Mouse (Mus musculus) gastrocnemius, postnatal 36 days (tissue): ENCODE results near the gene Six1. TPM values are rescaled to one million over a fixed set of nuclear protein-coding genes. Genes with fewer than 3 reads are reported as not detected.
A peak's percentile ranks its signal among the peaks of the same experiment; 100 is the strongest.
"Not testable (repeated sequence)": the region's sequence is repeated elsewhere in the genome, so short reads cannot be mapped to it uniquely, and the experiment has no call there.

Experiments
- DNase-seq, 2 experiments: peaks; one replicate each; pipeline ENCODE4 v3.0.0; 2022
- intact Hi-C: fragments of 180-260 bp; cut with DNase I; formaldehyde crosslinking; loops from one replicate; pipeline ENCODE4 v1.15.1; 2025
- total RNA-seq, 2 experiments: library from RNA; stranded (reverse); gene quantifications; 2 replicates each; pipeline ENCODE4 v1.2.3; 2021

Gene Six1
- total RNA-seq, 2 experiments from 2014 or later = 52.0 to 59.0 TPM

GRCm38 (mm10) chr12:73038992-73039938, 14.4 kb downstream of the Six1 start:
- intact Hi-C loops = no loop called here
- peak; percentile 43 to 51 for DNase-seq

GRCm38 (mm10) chr12:73038441-73038991, 15.2 kb downstream of the Six1 start:
- no peak for DNase-seq
- intact Hi-C loops = no loop called here

- intact Hi-C loops = no loop called here
- DNase-seq = no peak
These were observed 16.1 kb downstream of the Six1 start for GRCm38 (mm10) chr12:73037385-73038160.

GRCm38 (mm10) chr12:73034901-73035895, 18.5 kb downstream of the Six1 start:
- DNase-seq = peak; percentile 41 to 64
- intact Hi-C loops = no loop called here

- no peak for DNase-seq
- intact Hi-C loops = no loop called here
These were observed 21.0 kb downstream of the Six1 start for GRCm38 (mm10) chr12:73032665-73033064.

GRCm38 (mm10) chr12:73031315-73031714, 22.4 kb downstream of the Six1 start:
- intact Hi-C loops = no loop called here
- no peak for DNase-seq

GRCm38 (mm10) chr12:73025490-73025889, 28.2 kb downstream of the Six1 start:
- DNase-seq = peak; percentile 94 to 98

GRCm38 (mm10) chr12:73020941-73021340, 32.7 kb downstream of the Six1 start:
- intact Hi-C loops = loop anchor here (2.0 to 5.0 kb wide), 3 partner anchors 301 to 496 kb away; no protein-coding TSS in a partner anchor
- peak; percentile 36 to 70 for DNase-seq

More at GRCm38 (mm10) chr12:73025490-73025889, 28.2 kb downstream of the Six1 start:
- intact Hi-C loops = no loop called here

GRCm38 (mm10) chr12:73020422-73020821, 33.3 kb downstream of the Six1 start:
- no peak for DNase-seq
- intact Hi-C loops = loop anchor here (2.0 to 5.0 kb wide), 3 partner anchors 302 to 496 kb away; no protein-coding TSS in a partner anchor

GRCm38 (mm10) chr12:73018838-73019237, 34.8 kb downstream of the Six1 start:
- intact Hi-C loops = no loop called here
- DNase-seq = no peak

- DNase-seq = no peak
- intact Hi-C loops = no loop called here
These were observed 37.5 kb downstream of the Six1 start for GRCm38 (mm10) chr12:73016171-73016570.

GRCm38 (mm10) chr12:73014311-73014710, 39.4 kb downstream of the Six1 start:
- intact Hi-C loops = no loop called here

GRCm38 (mm10) chr12:73012824-73013223, 40.9 kb downstream of the Six1 start:
- DNase-seq = no peak
- intact Hi-C loops = no loop called here

More at GRCm38 (mm10) chr12:73014311-73014710, 39.4 kb downstream of the Six1 start:
- DNase-seq = no peak

- DNase-seq = peak in 1 of 2 experiments; percentile 22
- intact Hi-C loops = no loop called here
These were observed 41.4 kb downstream of the Six1 start for GRCm38 (mm10) chr12:73012136-73012785.

- DNase-seq, intact Hi-C loops: not testable (repeated sequence)
These were observed 50.8 kb downstream of the Six1 start for GRCm38 (mm10) chr12:73002903-73003302.

- intact Hi-C loops = not testable (repeated sequence)
- peak; percentile 33 to 35 for DNase-seq
These were observed 51.4 kb downstream of the Six1 start for GRCm38 (mm10) chr12:73002281-73002680.

GRCm38 (mm10) chr12:72998105-72999001, 55.3 kb downstream of the Six1 start:
- no peak for DNase-seq
- intact Hi-C loops = no loop called here

- DNase-seq = no peak
- intact Hi-C loops = no loop called here
These were observed 57.0 kb downstream of the Six1 start for GRCm38 (mm10) chr12:72996646-72997045.
